Mouse (Mus musculus): Measurements from ENCODE around the gene Arl3. TPM values are rescaled to one million over a fixed set of nuclear protein-coding genes. Genes with fewer than 3 reads are reported as not detected.

The Arl3 gene
- polyA plus RNA-seq, 1 experiment, result 81.9 TPM

- no peak overlapping the region for H3K4me2 ChIP-seq (ENCODE audit: low read depth)
- no peak overlapping the region for H3ac ChIP-seq (ENCODE audit: control insufficient read depth, insufficient read length)
- no peaks in the 10 kb centered on the region for H3K36me3 ChIP-seq (ENCODE audit: control insufficient read depth, insufficient read depth)
- no peak for TF ChIP-seq POLR2AphosphoS2 (IDR thresholded peaks at IDR 0.05; ENCODE audit: insufficient read length, low read depth)
- TF ChIP-seq SRF (IDR thresholded peaks at IDR 0.05; ENCODE audit: control insufficient read depth, insufficient read length, low read depth), result no peak
- no peak for TF ChIP-seq MYOG (IDR thresholded peaks at IDR 0.05; ENCODE audit: control insufficient read depth in 1 of 3, insufficient read depth in 1 of 3, insufficient read length in 2 of 3, low read depth in 2 of 3)
- TF ChIP-seq REST (IDR thresholded peaks at IDR 0.05; ENCODE audit: insufficient read depth, insufficient read length), result no peak
- TF ChIP-seq USF1 (IDR thresholded peaks at IDR 0.05; ENCODE audit: low read depth), result no peak
- TF ChIP-seq TCF12 (IDR thresholded peaks at IDR 0.05; ENCODE audit: insufficient read depth, poor library complexity, severe bottlenecking), result no peak
- TF ChIP-seq MYOD1 (IDR thresholded peaks at IDR 0.05; ENCODE audit: control insufficient read depth in 1 of 3, insufficient read length in 2 of 3, low read depth in 2 of 3), result no peak
- TF ChIP-seq POLR2A (IDR thresholded peaks at IDR 0.05; ENCODE audit: insufficient read length, low read depth), result no peak
- no peak for TF ChIP-seq MAX (IDR thresholded peaks at IDR 0.05; ENCODE audit: low read depth)
- no peak for TF ChIP-seq TCF3 (IDR thresholded peaks at IDR 0.05; ENCODE audit: insufficient read length, low read depth)
- TF ChIP-seq E2F4 (IDR thresholded peaks at IDR 0.05; ENCODE audit: insufficient read depth), result no peak
- TF ChIP-seq CEBPB (IDR thresholded peaks at IDR 0.05; ENCODE audit: insufficient read depth, poor library complexity, severe bottlenecking), result no peak
- no peaks in the 10 kb centered on the region for H3K27me3 ChIP-seq (ENCODE audit: control insufficient read depth, insufficient read depth, insufficient read length)
- H3K79me2 ChIP-seq (ENCODE audit: control insufficient read depth, insufficient read depth), result no peaks in the 10 kb centered on the region
- H3K4me3 ChIP-seq, result no peak overlapping the region
Observed at GRCm38 (mm10) chr19:46542750-46543149, 30.2 kb downstream of the Arl3 start.

- H3ac ChIP-seq (ENCODE audit: control insufficient read depth, insufficient read length), result no peak overlapping the region
- TF ChIP-seq POLR2A (IDR thresholded peaks at IDR 0.05; ENCODE audit: insufficient read length, low read depth) (no peak), POLR2AphosphoS2 (IDR thresholded peaks at IDR 0.05; ENCODE audit: insufficient read length, low read depth) (no peak), SRF (IDR thresholded peaks at IDR 0.05; ENCODE audit: control insufficient read depth, insufficient read length, low read depth) (no peak), USF1 (IDR thresholded peaks at IDR 0.05; ENCODE audit: low read depth) (no peak), MYOD1 (IDR thresholded peaks at IDR 0.05; ENCODE audit: control insufficient read depth in 1 of 3, insufficient read length in 2 of 3, low read depth in 2 of 3) (no peak), CEBPB (IDR thresholded peaks at IDR 0.05; ENCODE audit: insufficient read depth, poor library complexity, severe bottlenecking) (no peak), TCF12 (IDR thresholded peaks at IDR 0.05; ENCODE audit: insufficient read depth, poor library complexity, severe bottlenecking) (no peak), REST (IDR thresholded peaks at IDR 0.05; ENCODE audit: insufficient read depth, insufficient read length) (no peak), E2F4 (IDR thresholded peaks at IDR 0.05; ENCODE audit: insufficient read depth) (no peak), MAX (IDR thresholded peaks at IDR 0.05; ENCODE audit: low read depth) (no peak), TCF3 (IDR thresholded peaks at IDR 0.05; ENCODE audit: insufficient read length, low read depth) (no peak), MYOG (IDR thresholded peaks at IDR 0.05; ENCODE audit: control insufficient read depth in 1 of 3, insufficient read depth in 1 of 3, insufficient read length in 2 of 3, low read depth in 2 of 3) (no peak)
- H3K4me3 ChIP-seq, result no peak overlapping the region
- H3K79me2 ChIP-seq (ENCODE audit: control insufficient read depth, insufficient read depth), result no peaks in the 10 kb centered on the region
- no peaks in the 10 kb centered on the region for H3K36me3 ChIP-seq (ENCODE audit: control insufficient read depth, insufficient read depth)
- no peak overlapping the region for H3K4me2 ChIP-seq (ENCODE audit: low read depth)
- H3K27me3 ChIP-seq (ENCODE audit: control insufficient read depth, insufficient read depth, insufficient read length), result no peaks in the 10 kb centered on the region
Observed at GRCm38 (mm10) chr19:46538213-46538612, 34.8 kb downstream of the Arl3 start.

- H3ac ChIP-seq (ENCODE audit: control insufficient read depth, insufficient read length), result no peak overlapping the region
- no peak overlapping the region for H3K4me2 ChIP-seq (ENCODE audit: low read depth)
- H3K36me3 ChIP-seq (ENCODE audit: control insufficient read depth, insufficient read depth), result no peaks in the 10 kb centered on the region
- H3K79me2 ChIP-seq (ENCODE audit: control insufficient read depth, insufficient read depth), result no peaks in the 10 kb centered on the region
- no peaks in the 10 kb centered on the region for H3K27me3 ChIP-seq (ENCODE audit: control insufficient read depth, insufficient read depth, insufficient read length)
- H3K4me3 ChIP-seq, result no peak overlapping the region
- TF ChIP-seq TCF3 (IDR thresholded peaks at IDR 0.05; ENCODE audit: insufficient read length, low read depth) (no peak), MYOG (IDR thresholded peaks at IDR 0.05; ENCODE audit: control insufficient read depth in 1 of 3, insufficient read depth in 1 of 3, insufficient read length in 2 of 3, low read depth in 2 of 3) (no peak), REST (IDR thresholded peaks at IDR 0.05; ENCODE audit: insufficient read depth, insufficient read length) (no peak), SRF (IDR thresholded peaks at IDR 0.05; ENCODE audit: control insufficient read depth, insufficient read length, low read depth) (no peak), TCF12 (IDR thresholded peaks at IDR 0.05; ENCODE audit: insufficient read depth, poor library complexity, severe bottlenecking) (no peak), CEBPB (IDR thresholded peaks at IDR 0.05; ENCODE audit: insufficient read depth, poor library complexity, severe bottlenecking) (no peak), MYOD1 (IDR thresholded peaks at IDR 0.05; ENCODE audit: control insufficient read depth in 1 of 3, insufficient read length in 2 of 3, low read depth in 2 of 3) (no peak), E2F4 (IDR thresholded peaks at IDR 0.05; ENCODE audit: insufficient read depth) (no peak), POLR2AphosphoS2 (IDR thresholded peaks at IDR 0.05; ENCODE audit: insufficient read length, low read depth) (no peak), USF1 (IDR thresholded peaks at IDR 0.05; ENCODE audit: low read depth) (no peak), MAX (IDR thresholded peaks at IDR 0.05; ENCODE audit: low read depth) (no peak), POLR2A (IDR thresholded peaks at IDR 0.05; ENCODE audit: insufficient read length, low read depth) (no peak)
Observed at GRCm38 (mm10) chr19:46537357-46537756, 35.6 kb downstream of the Arl3 start.

GRCm38 (mm10) chr19:46534542-46535098, 38.4 kb downstream of the Arl3 start:
- no peaks in the 10 kb centered on the region for H3K27me3 ChIP-seq (ENCODE audit: control insufficient read depth, insufficient read depth, insufficient read length)
- no peaks in the 10 kb centered on the region for H3K79me2 ChIP-seq (ENCODE audit: control insufficient read depth, insufficient read depth)
- H3ac ChIP-seq (ENCODE audit: control insufficient read depth, insufficient read length), result no peak overlapping the region
- H3K4me3 ChIP-seq, result no peak overlapping the region
- no peaks in the 10 kb centered on the region for H3K36me3 ChIP-seq (ENCODE audit: control insufficient read depth, insufficient read depth)
- TF ChIP-seq USF1 (IDR thresholded peaks at IDR 0.05; ENCODE audit: low read depth), result no peak
- TF ChIP-seq TCF12 (IDR thresholded peaks at IDR 0.05; ENCODE audit: insufficient read depth, poor library complexity, severe bottlenecking), result no peak
- no peak overlapping the region for H3K4me2 ChIP-seq (ENCODE audit: low read depth)

GRCm38 (mm10) chr19:46533525-46533924, 39.5 kb downstream of the Arl3 start:
- Histone ChIP-seq H3K4me3 (no peak overlapping the region), H3ac (ENCODE audit: control insufficient read depth, insufficient read length) (no peak overlapping the region), H3K4me2 (ENCODE audit: low read depth) (no peak overlapping the region), H3K36me3 (ENCODE audit: control insufficient read depth, insufficient read depth) (no peaks in the 10 kb centered on the region), H3K79me2 (ENCODE audit: control insufficient read depth, insufficient read depth) (no peaks in the 10 kb centered on the region), H3K27me3 (ENCODE audit: control insufficient read depth, insufficient read depth, insufficient read length) (no peaks in the 10 kb centered on the region)
- no peak for TF ChIP-seq POLR2A (IDR thresholded peaks at IDR 0.05; ENCODE audit: insufficient read length, low read depth)
- TF ChIP-seq MYOG (IDR thresholded peaks at IDR 0.05; ENCODE audit: control insufficient read depth in 1 of 3, insufficient read depth in 1 of 3, insufficient read length in 2 of 3, low read depth in 2 of 3), result no peak
- no peak for TF ChIP-seq CEBPB (IDR thresholded peaks at IDR 0.05; ENCODE audit: insufficient read depth, poor library complexity, severe bottlenecking)

Data from myocyte (in vitro differentiated cells).